Mouse (Mus musculus) layer of hippocampus, adult 9-10 months (tissue): Measurements from ENCODE around the gene Cngb1.
A peak's percentile ranks its signal among the peaks of the same experiment; 100 is the strongest.

Experiments
- DNase-seq: peaks from one replicate; pipeline ENCODE4 v3.0.0; 2022; ENCODE audit warnings: low spot score

The Cngb1 gene

GRCm38 (mm10) chr8:95323201-95323600 is 16.8 kb upstream of the Cngb1 start:
- no peak for DNase-seq

GRCm38 (mm10) chr8:95320224-95321139 is 14.1 kb upstream of the Cngb1 start:
- no peak for DNase-seq

GRCm38 (mm10) chr8:95315350-95315749 is 9.0 kb upstream of the Cngb1 start:
- no peak for DNase-seq

GRCm38 (mm10) chr8:95314707-95315106 is 8.3 kb upstream of the Cngb1 start:
- no peak for DNase-seq

- no peak for DNase-seq
Observed at GRCm38 (mm10) chr8:95313857-95314256, 7.5 kb upstream of the Cngb1 start.

- no peak for DNase-seq
Observed at GRCm38 (mm10) chr8:95312836-95313235, 6.5 kb upstream of the Cngb1 start.

GRCm38 (mm10) chr8:95310342-95310970 is 4.1 kb upstream of the Cngb1 start, which contains the start of gene Tepp:
Tepp (plus strand) TSS chr8:95310566.
- no peak for DNase-seq

GRCm38 (mm10) chr8:95305526-95305925 is 859 bp downstream of the Cngb1 start:
- DNase-seq: no peak

GRCm38 (mm10) chr8:95302410-95302809 is 4.0 kb downstream of the Cngb1 start:
- no peak for DNase-seq

- DNase-seq: no peak
Observed at GRCm38 (mm10) chr8:95293891-95294290, 12.5 kb downstream of the Cngb1 start.

GRCm38 (mm10) chr8:95293172-95293571 is 13.2 kb downstream of the Cngb1 start:
- DNase-seq: no peak

GRCm38 (mm10) chr8:95289066-95289650 is 17.2 kb downstream of the Cngb1 start:
- no peak for DNase-seq

GRCm38 (mm10) chr8:95281493-95281892 is 24.9 kb downstream of the Cngb1 start:
- no peak for DNase-seq

- no peak for DNase-seq
Observed at GRCm38 (mm10) chr8:95272871-95273270, 33.5 kb downstream of the Cngb1 start.

GRCm38 (mm10) chr8:95271841-95272240 is 34.5 kb downstream of the Cngb1 start:
- no peak for DNase-seq

GRCm38 (mm10) chr8:95270501-95270900 is 35.9 kb downstream of the Cngb1 start:
- DNase-seq: no peak

GRCm38 (mm10) chr8:95262181-95262580 is 44.2 kb downstream of the Cngb1 start:
- no peak for DNase-seq

- no peak for DNase-seq
Observed at GRCm38 (mm10) chr8:95255611-95256010, 50.8 kb downstream of the Cngb1 start.

- DNase-seq: peak; percentile 99
Observed at GRCm38 (mm10) chr8:95254564-95255434, 51.6 kb downstream of the Cngb1 start.

GRCm38 (mm10) chr8:95252056-95252455 is 54.3 kb downstream of the Cngb1 start:
- no peak for DNase-seq

- no peak for DNase-seq
Observed at GRCm38 (mm10) chr8:95249847-95250246, 56.5 kb downstream of the Cngb1 start.

- DNase-seq: no peak
Observed at GRCm38 (mm10) chr8:95247277-95247676, 59.1 kb downstream of the Cngb1 start.
